Mouse (Mus musculus): Measurements from ENCODE around the gene Arid4b.
"Not testable (repeated sequence)": the region's sequence is repeated elsewhere in the genome, so short reads cannot be mapped to it uniquely, and the experiment has no call there.

Gene Arid4b

GRCm38 (mm10) chr13:14063013-14063941, at the start of gene Arid4b, which contains the start of gene Ggps1:
Gene Arid4b, plus strand, starts transcription at chr13:14063232.
Gene Ggps1, minus strand, starts transcription at chr13:14063488.
- DNase-seq (ENCODE audit: low spot score): peak; percentile 97

GRCm38 (mm10) chr13:14014001-14014400, 49.0 kb upstream of the Arid4b start:
- DNase-seq (ENCODE audit: low spot score): no peak

- DNase-seq (ENCODE audit: low spot score): no peak
Observed at GRCm38 (mm10) chr13:14014540-14014939, 48.5 kb upstream of the Arid4b start.

- DNase-seq (ENCODE audit: low spot score): no peak
Observed at GRCm38 (mm10) chr13:14015609-14016008, 47.4 kb upstream of the Arid4b start.

GRCm38 (mm10) chr13:14018283-14018682, 44.7 kb upstream of the Arid4b start:
- no peak for DNase-seq (ENCODE audit: low spot score)

GRCm38 (mm10) chr13:14018852-14019251, 44.2 kb upstream of the Arid4b start:
- no peak for DNase-seq (ENCODE audit: low spot score)

- DNase-seq (ENCODE audit: low spot score): not testable (repeated sequence)
Observed at GRCm38 (mm10) chr13:14021417-14021816, 41.6 kb upstream of the Arid4b start.

- no peak for DNase-seq (ENCODE audit: low spot score)
Observed at GRCm38 (mm10) chr13:14025554-14025953, 37.5 kb upstream of the Arid4b start.

GRCm38 (mm10) chr13:14026154-14026820, 36.7 kb upstream of the Arid4b start:
- no peak for DNase-seq (ENCODE audit: low spot score)

GRCm38 (mm10) chr13:14033309-14034072, 29.5 kb upstream of the Arid4b start:
- DNase-seq (ENCODE audit: low spot score): no peak

GRCm38 (mm10) chr13:14034073-14034348, 29.0 kb upstream of the Arid4b start:
- no peak for DNase-seq (ENCODE audit: low spot score)

- not testable (repeated sequence) for DNase-seq (ENCODE audit: low spot score)
Observed at GRCm38 (mm10) chr13:14035352-14035751, 27.7 kb upstream of the Arid4b start.

GRCm38 (mm10) chr13:14035875-14036630, 27.0 kb upstream of the Arid4b start:
- DNase-seq (ENCODE audit: low spot score): no peak

- DNase-seq (ENCODE audit: low spot score): no peak
Observed at GRCm38 (mm10) chr13:14038911-14039291, 24.1 kb upstream of the Arid4b start.

GRCm38 (mm10) chr13:14039292-14039965, 23.6 kb upstream of the Arid4b start, which contains the start of gene Tbce:
Gene Tbce, minus strand, starts transcription at chr13:14039638.
- DNase-seq (ENCODE audit: low spot score): peak; percentile 87

- no peak for DNase-seq (ENCODE audit: low spot score)
Observed at GRCm38 (mm10) chr13:14040186-14040585, 22.8 kb upstream of the Arid4b start.

- no peak for DNase-seq (ENCODE audit: low spot score)
Observed at GRCm38 (mm10) chr13:14043851-14044250, 19.2 kb upstream of the Arid4b start.

- DNase-seq (ENCODE audit: low spot score): no peak
Observed at GRCm38 (mm10) chr13:14044521-14044920, 18.5 kb upstream of the Arid4b start.

- peak; percentile 31 for DNase-seq (ENCODE audit: low spot score)
Observed at GRCm38 (mm10) chr13:14049878-14050277, 13.2 kb upstream of the Arid4b start.

GRCm38 (mm10) chr13:14056801-14057200, 6.2 kb upstream of the Arid4b start:
- no peak for DNase-seq (ENCODE audit: low spot score)

- DNase-seq (ENCODE audit: low spot score): no peak
Observed at GRCm38 (mm10) chr13:14059582-14059981, 3.5 kb upstream of the Arid4b start.

Data from testis, postnatal 14 days (tissue).